Mouse (Mus musculus) kidney, postnatal 0 days (tissue): Measurements from ENCODE around the gene Tsen54. TPM values are rescaled to one million over a fixed set of nuclear protein-coding genes. Genes with fewer than 3 reads are reported as not detected.

Experiments used
- ATAC-seq: fragments of 200-750 bp; cut with Nextera tagmentation; replicated peaks from 2 replicates; pipeline ENCODE4 v1.8.0; 2017; ENCODE audit warnings: low read depth, moderate number of reproducible peaks, moderate TSS enrichment, moderate library complexity; ENCODE audit not compliant: low FRiP score
- DNase-seq: peaks from one replicate; pipeline ENCODE4 v3.0.0-alpha.2; 2016; ENCODE audit warnings: low spot score
- H3K27ac ChIP-seq: fragments of 300-500 bp; sonication (generic); 2 replicates; pipeline ENCODE4 v1.5.1; 2014; ENCODE audit warnings: mild to moderate bottlenecking
- H3K27me3 ChIP-seq: fragments of 300-500 bp; sonication (generic); 2 replicates; pipeline ENCODE4 v1.6.1; 2014; ENCODE audit warnings: low read length, mixed read lengths; ENCODE audit not compliant: insufficient read depth
- H3K36me3 ChIP-seq: fragments of 300-500 bp; sonication (generic); 2 replicates; pipeline ENCODE4 v1.6.1; 2014; ENCODE audit warnings: low read length, mixed read lengths; ENCODE audit not compliant: insufficient read depth
- H3K4me1 ChIP-seq: fragments of 300-500 bp; sonication (generic); replicated peaks from 2 replicates; pipeline ENCODE4 v1.6.1; 2014; ENCODE audit warnings: antibody characterized with exemption, low read length, mixed read lengths; ENCODE audit not compliant: insufficient read depth
- H3K4me2 ChIP-seq: fragments of 300-500 bp; sonication (generic); 2 replicates; pipeline ENCODE4 v1.6.1; 2014; ENCODE audit warnings: mild to moderate bottlenecking, low read length, moderate library complexity, mixed read lengths
- H3K4me3 ChIP-seq: fragments of 300-500 bp; sonication (generic); replicated peaks from 2 replicates; pipeline ENCODE4 v1.5.1; 2014; ENCODE audit warnings: low read depth, low read length
- H3K9ac ChIP-seq: fragments of 300-500 bp; sonication (generic); 2 replicates; pipeline ENCODE4 v1.6.1; 2014; ENCODE audit warnings: low read depth, low read length
- H3K9me3 ChIP-seq: fragments of 300-500 bp; sonication (generic); replicated peaks from 2 replicates; pipeline ENCODE4 v1.6.1; 2016; ENCODE audit warnings: low read length, inconsistent platforms, mixed read lengths
- CTCF ChIP-seq: IDR thresholded peaks from 2 replicates; pipeline ENCODE4 v1.5.1; 2016; ENCODE audit warnings: antibody characterized with exemption, low read depth, mild to moderate bottlenecking, moderate library complexity
- WGBS: fragments of 180-500 bp; shearing (Covaris S2); extraction: QIAGEN DNeasy Blood & Tissue Kit; methylation state at CpG from one replicate; pipeline ENCODE4 v1.1.7; 2014; 5-methylcytosine and 5-hydroxymethylcytosine counted together
- polyA plus RNA-seq: library from polyadenylated mRNA; unstranded; fragments of >200 nt; fragmentation: Nextera tagmentation; extraction: Ambion mirVana; gene quantifications from 2 replicates; pipeline ENCODE4 v1.2.1, GENCODE M21; 2015

Tsen54 gene
- polyA plus RNA-seq, 1 experiment from 2014 or later, result 34.7 TPM

- WGBS, result 39% methylated on average over 10 of the region's 10 CpGs
- no peak for TF ChIP-seq CTCF
- Histone ChIP-seq H3K4me1 (peaks cover 34% of the 10 kb centered on the region), H3K9ac (peak overlapping the region; percentile 42; the same call in 1 of the 2 replicates), H3K9me3 (no peaks in the 10 kb centered on the region), H3K4me3 (no peak overlapping the region), H3K36me3 (peaks cover 17% of the 10 kb centered on the region), H3K27ac (peak overlapping the region; percentile 77), H3K27me3 (no peaks in the 10 kb centered on the region), H3K4me2 (peak overlapping the region; percentile 93)
- ATAC-seq (no peak), DNase-seq (peak; percentile 46)
Measured at GRCm38 (mm10) chr11:115808696-115809310, 5.7 kb upstream of the Tsen54 start.

GRCm38 (mm10) chr11:115809311-115809781 is 5.2 kb upstream of the Tsen54 start:
- peak overlapping the region; percentile 42; the same call in 1 of the 2 replicates for H3K9ac ChIP-seq
- 48% methylated on average over 8 of the region's 8 CpGs for WGBS

GRCm38 (mm10) chr11:115810377-115810776 is 4.1 kb upstream of the Tsen54 start:
- Histone ChIP-seq H3K27ac (peak overlapping the region; percentile 77), H3K4me3 (peak overlapping the region; percentile 79), H3K27me3 (no peaks in the 10 kb centered on the region), H3K4me1 (peaks cover 42% of the 10 kb centered on the region), H3K36me3 (peaks cover 8% of the 10 kb centered on the region; the same call in 1 of the 2 replicates), H3K9me3 (no peaks in the 10 kb centered on the region), H3K9ac (peak overlapping the region; percentile 36; the same call in 1 of the 2 replicates), H3K4me2 (peak overlapping the region; percentile 93)
- no peak for TF ChIP-seq CTCF
- ATAC-seq (no peak), DNase-seq (peak; percentile 82)
- WGBS, result 15% methylated on average over 14 of the region's 14 CpGs

More at GRCm38 (mm10) chr11:115809311-115809781, 5.2 kb upstream of the Tsen54 start:
- ATAC-seq (no peak), DNase-seq (peak; percentile 65)
- H3K4me1 ChIP-seq, result peaks cover 36% of the 10 kb centered on the region
- H3K9me3 ChIP-seq, result no peaks in the 10 kb centered on the region
- peak; percentile 18; the same call in 1 of the 2 replicates for TF ChIP-seq CTCF
- H3K36me3 ChIP-seq, result peaks cover 14% of the 10 kb centered on the region
- H3K4me2 ChIP-seq, result peak overlapping the region; percentile 93
- peak overlapping the region; percentile 77 for H3K27ac ChIP-seq
- H3K27me3 ChIP-seq, result no peaks in the 10 kb centered on the region
- H3K4me3 ChIP-seq, result peak overlapping the region; percentile 79; the same call in 1 of the 2 replicates

- no peaks in the 10 kb centered on the region for H3K9me3 ChIP-seq
- H3K4me2 ChIP-seq, result peak overlapping the region; percentile 93
- no peak for TF ChIP-seq CTCF
- WGBS, result 65% methylated on average over 20 of the region's 20 CpGs
- H3K27ac ChIP-seq, result 0 out of 2 replicates have a peak overlapping the region, but pooled peaks have one; percentile 79
- peaks cover 5% of the 10 kb centered on the region; the same call in 1 of the 2 replicates for H3K36me3 ChIP-seq
- H3K9ac ChIP-seq, result peak overlapping the region; percentile 74; the same call in 1 of the 2 replicates
- ATAC-seq (no peak), DNase-seq (no peak)
- no peaks in the 10 kb centered on the region for H3K27me3 ChIP-seq
- peak overlapping the region; percentile 79 for H3K4me3 ChIP-seq
- peaks cover 48% of the 10 kb centered on the region for H3K4me1 ChIP-seq
Measured at GRCm38 (mm10) chr11:115811381-115812093, 3.0 kb upstream of the Tsen54 start.

- DNase-seq (no peak), ATAC-seq (no peak)
- H3K27ac ChIP-seq, result peak overlapping the region; percentile 79; the same call in 1 of the 2 replicates
- H3K36me3 ChIP-seq, result 0 out of 2 replicates have a peak, but pooled peaks cover 4% of the 10 kb centered on the region
- WGBS, result 19% methylated on average over 7 of the region's 7 CpGs
- peak overlapping the region; percentile 93 for H3K4me2 ChIP-seq
- H3K9ac ChIP-seq, result peak overlapping the region; percentile 74
- no peaks in the 10 kb centered on the region for H3K27me3 ChIP-seq
- no peak for TF ChIP-seq CTCF
- peak overlapping the region; percentile 79 for H3K4me3 ChIP-seq
- H3K4me1 ChIP-seq, result peaks cover 48% of the 10 kb centered on the region
- no peaks in the 10 kb centered on the region for H3K9me3 ChIP-seq
Measured at GRCm38 (mm10) chr11:115812095-115812494, 2.4 kb upstream of the Tsen54 start.
